Mouse (Mus musculus) stomach, embryonic 14.5 days (tissue): ENCODE data around the gene Nbea. TPM values are rescaled to one million over a fixed set of nuclear protein-coding genes. Genes with fewer than 3 reads are reported as not detected.
"Not testable (repeated sequence)": the region's sequence is repeated elsewhere in the genome, so short reads cannot be mapped to it uniquely, and the experiment has no call there.

ENCODE experiments used
- ATAC-seq: fragments of 200-750 bp; cut with Nextera tagmentation; 2 replicates; pipeline ENCODE4 v1.8.0; 2017; ENCODE audit warnings: low read depth, moderate TSS enrichment; ENCODE audit not compliant: insufficient number of reproducible peaks, insufficient read depth, low FRiP score
- H3K27ac ChIP-seq: fragments of 300-500 bp; sonication (generic); 2 replicates; pipeline ENCODE4 v1.5.1; 2014; ENCODE audit warnings: mild to moderate bottlenecking, low read length, moderate library complexity, mixed read lengths
- H3K27me3 ChIP-seq: fragments of 300-500 bp; sonication (generic); 2 replicates; pipeline ENCODE4 v1.6.1; 2014; ENCODE audit warnings: low read length, control low read depth, mixed read lengths; ENCODE audit not compliant: control insufficient read depth, insufficient read depth
- H3K36me3 ChIP-seq: fragments of 300-500 bp; sonication (generic); 2 replicates; pipeline ENCODE4 v1.6.1; 2014; ENCODE audit warnings: mild to moderate bottlenecking, control low read depth, low read length, moderate library complexity, mixed read lengths; ENCODE audit not compliant: control insufficient read depth, insufficient read depth
- H3K4me1 ChIP-seq: fragments of 300-500 bp; sonication (generic); 2 replicates; pipeline ENCODE4 v1.6.1; 2014; ENCODE audit warnings: low read length, control low read depth, mixed read lengths; ENCODE audit not compliant: control insufficient read depth, insufficient read depth
- H3K4me2 ChIP-seq: fragments of 300-500 bp; sonication (generic); replicated peaks from 2 replicates; pipeline ENCODE4 v1.6.1; 2014; ENCODE audit warnings: low read depth, low read length, control low read depth
- H3K4me3 ChIP-seq: fragments of 300-500 bp; sonication (generic); 2 replicates; pipeline ENCODE4 v1.5.1; 2014; ENCODE audit warnings: low read depth, low read length, control low read depth
- H3K9ac ChIP-seq: fragments of 300-500 bp; sonication (generic); replicated peaks from 2 replicates; pipeline ENCODE4 v1.6.1; 2014; ENCODE audit warnings: low read depth, mild to moderate bottlenecking, control low read depth, low read length, moderate library complexity, mixed read lengths
- H3K9me3 ChIP-seq: fragments of 300-500 bp; sonication (generic); 2 replicates; pipeline ENCODE4 v1.6.1; 2016; ENCODE audit warnings: low read depth, low read length, control low read depth; ENCODE audit not compliant: control insufficient read depth
- WGBS: fragments of 180-500 bp; shearing (Covaris S2); extraction: QIAGEN DNeasy Blood & Tissue Kit; methylation state at CpG from one replicate; pipeline ENCODE4 v1.1.7; 2014; 5-methylcytosine and 5-hydroxymethylcytosine counted together
- polyA plus RNA-seq: library from polyadenylated mRNA; unstranded; fragments of >200 nt; fragmentation: Nextera tagmentation; extraction: Ambion mirVana; gene quantifications from 2 replicates; pipeline ENCODE4 v1.2.1, GENCODE M21; 2014

The Nbea gene
- polyA plus RNA-seq, 1 experiment from 2014 or later: 22.1 TPM

- H3K27ac ChIP-seq: no peak overlapping the region
- no peak for ATAC-seq
Measured at GRCm38 (mm10) chr3:55646437-55646836, 537.1 kb downstream of the Nbea start.

GRCm38 (mm10) chr3:55644035-55644618 lies 539.4 kb downstream of the Nbea start:
- no peak overlapping the region for H3K9ac ChIP-seq

More at GRCm38 (mm10) chr3:55646437-55646836, 537.1 kb downstream of the Nbea start:
- H3K36me3 ChIP-seq: peaks cover 4% of the 10 kb centered on the region; the same call in 1 of the 2 replicates
- no peaks in the 10 kb centered on the region for H3K4me1 ChIP-seq
- no peak overlapping the region for H3K4me2 ChIP-seq
- no peak overlapping the region for H3K4me3 ChIP-seq
- no peak overlapping the region for H3K9ac ChIP-seq
- no peaks in the 10 kb centered on the region for H3K9me3 ChIP-seq
- 76% methylated on average over 3 of the region's 3 CpGs for WGBS
- H3K27me3 ChIP-seq: no peaks in the 10 kb centered on the region

GRCm38 (mm10) chr3:55637660-55638059 lies 545.8 kb downstream of the Nbea start:
- Histone ChIP-seq H3K4me1 (no peaks in the 10 kb centered on the region), H3K4me3 (no peak overlapping the region), H3K36me3 (no peaks in the 10 kb centered on the region), H3K27me3 (no peaks in the 10 kb centered on the region), H3K9me3 (no peaks in the 10 kb centered on the region), H3K27ac (no peak overlapping the region), H3K9ac (no peak overlapping the region), H3K4me2 (no peak overlapping the region)
- WGBS: 80% methylated on average over 7 of the region's 7 CpGs
- ATAC-seq: no peak

More at GRCm38 (mm10) chr3:55644035-55644618, 539.4 kb downstream of the Nbea start:
- Histone ChIP-seq H3K27ac (no peak overlapping the region), H3K27me3 (no peaks in the 10 kb centered on the region), H3K4me2 (no peak overlapping the region), H3K4me3 (no peak overlapping the region), H3K36me3 (peaks cover 4% of the 10 kb centered on the region; the same call in 1 of the 2 replicates), H3K9me3 (no peaks in the 10 kb centered on the region), H3K4me1 (no peaks in the 10 kb centered on the region)
- WGBS: 75% methylated on average over 11 of the region's 11 CpGs
- no peak for ATAC-seq

- H3K9ac ChIP-seq: no peak overlapping the region
- H3K4me2 ChIP-seq: no peak overlapping the region
- no peaks in the 10 kb centered on the region for H3K36me3 ChIP-seq
- H3K9me3 ChIP-seq: no peaks in the 10 kb centered on the region
- H3K4me1 ChIP-seq: no peaks in the 10 kb centered on the region
- no peak overlapping the region for H3K4me3 ChIP-seq
- H3K27ac ChIP-seq: no peak overlapping the region
- no peak for ATAC-seq
- 25% methylated on average over 8 of the region's 8 CpGs for WGBS
- no peaks in the 10 kb centered on the region for H3K27me3 ChIP-seq
Measured at GRCm38 (mm10) chr3:55635542-55636172, 547.8 kb downstream of the Nbea start.

- H3K27me3 ChIP-seq: no peaks in the 10 kb centered on the region
- no peak overlapping the region for H3K9ac ChIP-seq
- H3K27ac ChIP-seq: no peak overlapping the region
- no peak overlapping the region for H3K4me2 ChIP-seq
- H3K4me3 ChIP-seq: no peak overlapping the region
- 79% methylated on average over 4 of the region's 4 CpGs for whole genome bisulfite sequencing
- H3K9me3 ChIP-seq: no peaks in the 10 kb centered on the region
- peaks cover 9% of the 10 kb centered on the region for H3K36me3 ChIP-seq
- no peak for ATAC-seq
- H3K4me1 ChIP-seq: no peaks in the 10 kb centered on the region
Measured at GRCm38 (mm10) chr3:55627054-55627453, 556.4 kb downstream of the Nbea start.

GRCm38 (mm10) chr3:55621958-55622357 lies 561.5 kb downstream of the Nbea start:
- WGBS: 90% methylated on average over 3 of the region's 3 CpGs
- not testable (repeated sequence) for H3K27ac ChIP-seq, H3K27me3 ChIP-seq, H3K9ac ChIP-seq, ATAC-seq, H3K36me3 ChIP-seq, H3K9me3 ChIP-seq, H3K4me3 ChIP-seq, H3K4me1 ChIP-seq, H3K4me2 ChIP-seq

GRCm38 (mm10) chr3:55618396-55618795 lies 565.1 kb downstream of the Nbea start:
- H3K9me3 ChIP-seq: no peaks in the 10 kb centered on the region
- no peaks in the 10 kb centered on the region for H3K36me3 ChIP-seq
- H3K4me2 ChIP-seq: no peak overlapping the region
- no peak overlapping the region for H3K9ac ChIP-seq
- H3K27me3 ChIP-seq: no peaks in the 10 kb centered on the region
- 81% methylated on average over 3 of the region's 3 CpGs for WGBS
- H3K27ac ChIP-seq: no peak overlapping the region
- ATAC-seq: no peak
- H3K4me3 ChIP-seq: no peak overlapping the region
- no peaks in the 10 kb centered on the region for H3K4me1 ChIP-seq

- H3K27me3 ChIP-seq: no peaks in the 10 kb centered on the region
- ATAC-seq: no peak
- 36% methylated on average over 5 of the region's 5 CpGs for WGBS
- H3K27ac ChIP-seq: no peak overlapping the region
- H3K36me3 ChIP-seq: no peaks in the 10 kb centered on the region
- no peak overlapping the region for H3K9ac ChIP-seq
- H3K4me3 ChIP-seq: no peak overlapping the region
- H3K4me2 ChIP-seq: no peak overlapping the region
- no peaks in the 10 kb centered on the region for H3K4me1 ChIP-seq
- H3K9me3 ChIP-seq: no peaks in the 10 kb centered on the region
Measured at GRCm38 (mm10) chr3:55612459-55613115, 570.9 kb downstream of the Nbea start.
